Mouse (Mus musculus) hindbrain, embryonic 12.5 days (tissue): Measurements from ENCODE around the gene Fam129a. TPM values are rescaled to one million over a fixed set of nuclear protein-coding genes. Genes with fewer than 3 reads are reported as not detected.

Experiments
- ATAC-seq: fragments of 200-750 bp; cut with Nextera tagmentation; 2 replicates; pipeline ENCODE4 v1.8.0; 2017; ENCODE audit warnings: moderate TSS enrichment; ENCODE audit not compliant: low FRiP score
- H3K27ac ChIP-seq: fragments of 300-500 bp; sonication (generic); 2 replicates; pipeline ENCODE4 v1.5.1; 2016; ENCODE audit warnings: mild to moderate bottlenecking
- H3K27me3 ChIP-seq: fragments of 300-500 bp; sonication (generic); 2 replicates; pipeline ENCODE4 v1.6.1; 2016; ENCODE audit warnings: mild to moderate bottlenecking
- H3K36me3 ChIP-seq: fragments of 300-500 bp; sonication (generic); 2 replicates; pipeline ENCODE4 v1.6.1; 2016; ENCODE audit warnings: mild to moderate bottlenecking
- H3K4me1 ChIP-seq: fragments of 300-500 bp; sonication (generic); 2 replicates; pipeline ENCODE4 v1.6.1; 2016
- H3K4me2 ChIP-seq: fragments of 300-500 bp; sonication (generic); replicated peaks from 2 replicates; pipeline ENCODE4 v1.6.1; 2016; ENCODE audit warnings: mild to moderate bottlenecking
- H3K4me3 ChIP-seq: fragments of 300-500 bp; sonication (generic); 2 replicates; pipeline ENCODE4 v1.5.1; 2016; ENCODE audit warnings: mild to moderate bottlenecking
- H3K9ac ChIP-seq: fragments of 300-500 bp; sonication (generic); 2 replicates; pipeline ENCODE4 v1.6.1; 2016; ENCODE audit warnings: mild to moderate bottlenecking, moderate library complexity
- H3K9me3 ChIP-seq: fragments of 300-500 bp; sonication (generic); replicated peaks from 2 replicates; pipeline ENCODE4 v1.6.1; 2016; ENCODE audit warnings: mild to moderate bottlenecking
- WGBS: fragments of 180-500 bp; shearing (Covaris S2); methylation state at CpG from one replicate; pipeline ENCODE4 v1.1.7; 2016; 5-methylcytosine and 5-hydroxymethylcytosine counted together
- polyA plus RNA-seq: library from polyadenylated mRNA; unstranded; fragments of >200 nt; fragmentation: Nextera tagmentation; extraction: Ambion mirVana; gene quantifications from 2 replicates; pipeline ENCODE4 v1.2.1, GENCODE M21; 2016

Gene Fam129a
- polyA plus RNA-seq, 1 experiment from 2014 or later = 1.2 TPM

- Histone ChIP-seq H3K27me3 (no peaks in the 10 kb centered on the region), H3K9me3 (no peaks in the 10 kb centered on the region), H3K4me1 (no peaks in the 10 kb centered on the region), H3K36me3 (no peaks in the 10 kb centered on the region), H3K4me3 (no peak overlapping the region), H3K9ac (no peak overlapping the region), H3K27ac (no peak overlapping the region), H3K4me2 (no peak overlapping the region)
- no peak for ATAC-seq
- 87% methylated on average over 7 of the region's 7 CpGs for WGBS
Observed at GRCm38 (mm10) chr1:151696751-151697150, 125.8 kb downstream of the Fam129a start.

GRCm38 (mm10) chr1:151697901-151698641 lies 127.1 kb downstream of the Fam129a start:
- H3K27me3 ChIP-seq = no peaks in the 10 kb centered on the region
- WGBS = 81% methylated on average over 7 of the region's 7 CpGs
- H3K36me3 ChIP-seq = no peaks in the 10 kb centered on the region
- H3K9me3 ChIP-seq = no peaks in the 10 kb centered on the region
- no peak overlapping the region for H3K9ac ChIP-seq
- no peak overlapping the region for H3K27ac ChIP-seq
- H3K4me3 ChIP-seq = no peak overlapping the region
- ATAC-seq = no peak
- H3K4me1 ChIP-seq = no peaks in the 10 kb centered on the region
- no peak overlapping the region for H3K4me2 ChIP-seq

- 85% methylated on average over 7 of the region's 7 CpGs for WGBS
- H3K27ac ChIP-seq = no peak overlapping the region
- H3K4me1 ChIP-seq = no peaks in the 10 kb centered on the region
- ATAC-seq = 0 out of 2 replicates have a peak, but pooled peaks have one; percentile 6
- H3K9me3 ChIP-seq = no peaks in the 10 kb centered on the region
- no peak overlapping the region for H3K9ac ChIP-seq
- H3K27me3 ChIP-seq = no peaks in the 10 kb centered on the region
- H3K4me2 ChIP-seq = no peak overlapping the region
- H3K36me3 ChIP-seq = no peaks in the 10 kb centered on the region
- no peak overlapping the region for H3K4me3 ChIP-seq
Observed at GRCm38 (mm10) chr1:151699363-151699762, 128.4 kb downstream of the Fam129a start.

- no peaks in the 10 kb centered on the region for H3K36me3 ChIP-seq
- H3K9ac ChIP-seq = no peak overlapping the region
- ATAC-seq = no peak
- H3K27ac ChIP-seq = no peak overlapping the region
- H3K4me1 ChIP-seq = peaks cover 5% of the 10 kb centered on the region; the same call in 1 of the 2 replicates
- 44% methylated on average over 1 of the region's 1 CpGs for WGBS
- H3K9me3 ChIP-seq = no peaks in the 10 kb centered on the region
- no peak overlapping the region for H3K4me2 ChIP-seq
- H3K27me3 ChIP-seq = no peaks in the 10 kb centered on the region
- H3K4me3 ChIP-seq = no peak overlapping the region
Observed at GRCm38 (mm10) chr1:151702816-151703215, 131.8 kb downstream of the Fam129a start.

GRCm38 (mm10) chr1:151705723-151706396 lies 134.9 kb downstream of the Fam129a start:
- peaks cover 11% of the 10 kb centered on the region; the same call in 1 of the 2 replicates for H3K4me1 ChIP-seq
- no peaks in the 10 kb centered on the region for H3K36me3 ChIP-seq
- H3K27ac ChIP-seq = no peak overlapping the region
- H3K4me3 ChIP-seq = no peak overlapping the region
- ATAC-seq = peak; percentile 74
- peak overlapping the region; percentile 15; the same call in 1 of the 2 replicates for H3K4me2 ChIP-seq
- 27% methylated on average over 11 of the region's 11 CpGs for WGBS
- no peak overlapping the region for H3K9ac ChIP-seq
- no peaks in the 10 kb centered on the region for H3K27me3 ChIP-seq
- H3K9me3 ChIP-seq = no peaks in the 10 kb centered on the region

GRCm38 (mm10) chr1:151706397-151706752 lies 135.4 kb downstream of the Fam129a start:
- no peaks in the 10 kb centered on the region for H3K36me3 ChIP-seq
- no peak overlapping the region for H3K27ac ChIP-seq
- 82% methylated on average over 3 of the region's 3 CpGs for WGBS
- H3K9me3 ChIP-seq = no peaks in the 10 kb centered on the region
- no peaks in the 10 kb centered on the region for H3K27me3 ChIP-seq
- no peak overlapping the region for H3K9ac ChIP-seq
- no peak overlapping the region for H3K4me3 ChIP-seq
- H3K4me1 ChIP-seq = peaks cover 11% of the 10 kb centered on the region; the same call in 1 of the 2 replicates
- 0 out of 2 replicates have a peak, but pooled peaks have one; percentile 9 for ATAC-seq
- H3K4me2 ChIP-seq = no peak overlapping the region

- Histone ChIP-seq H3K4me2 (no peak overlapping the region), H3K27me3 (no peaks in the 10 kb centered on the region), H3K4me3 (no peak overlapping the region), H3K4me1 (peaks cover 11% of the 10 kb centered on the region; the same call in 1 of the 2 replicates), H3K9ac (no peak overlapping the region), H3K36me3 (no peaks in the 10 kb centered on the region), H3K9me3 (no peaks in the 10 kb centered on the region), H3K27ac (no peak overlapping the region)
- 69% methylated on average over 13 of the region's 13 CpGs for WGBS
- ATAC-seq = no peak
Observed at GRCm38 (mm10) chr1:151708966-151709733, 138.2 kb downstream of the Fam129a start.

GRCm38 (mm10) chr1:151709734-151710022 lies 138.7 kb downstream of the Fam129a start:
- WGBS = 76% methylated on average over 2 of the region's 2 CpGs
- Histone ChIP-seq H3K27ac (no peak overlapping the region), H3K9ac (no peak overlapping the region), H3K27me3 (no peaks in the 10 kb centered on the region), H3K4me1 (peaks cover 11% of the 10 kb centered on the region; the same call in 1 of the 2 replicates), H3K9me3 (no peaks in the 10 kb centered on the region), H3K4me2 (no peak overlapping the region), H3K36me3 (no peaks in the 10 kb centered on the region), H3K4me3 (no peak overlapping the region)
- no peak for ATAC-seq

- H3K9ac ChIP-seq = no peak overlapping the region
- no peak overlapping the region for H3K4me2 ChIP-seq
- no peak overlapping the region for H3K4me3 ChIP-seq
- H3K27me3 ChIP-seq = no peaks in the 10 kb centered on the region
- ATAC-seq = no peak
- H3K9me3 ChIP-seq = no peaks in the 10 kb centered on the region
- H3K4me1 ChIP-seq = peaks cover 10% of the 10 kb centered on the region; the same call in 1 of the 2 replicates
- 66% methylated on average over 5 of the region's 5 CpGs for WGBS
- H3K36me3 ChIP-seq = no peaks in the 10 kb centered on the region
- no peak overlapping the region for H3K27ac ChIP-seq
Observed at GRCm38 (mm10) chr1:151710424-151711055, 139.6 kb downstream of the Fam129a start.

- no peak for ATAC-seq
- no peak overlapping the region for H3K4me2 ChIP-seq
- no peak overlapping the region for H3K4me3 ChIP-seq
- no peaks in the 10 kb centered on the region for H3K9me3 ChIP-seq
- no peak overlapping the region for H3K9ac ChIP-seq
- 74% methylated on average over 7 of the region's 7 CpGs for WGBS
- H3K4me1 ChIP-seq = 0 out of 2 replicates have a peak, but pooled peaks cover 6% of the 10 kb centered on the region
- no peaks in the 10 kb centered on the region for H3K36me3 ChIP-seq
- no peak overlapping the region for H3K27ac ChIP-seq
- no peaks in the 10 kb centered on the region for H3K27me3 ChIP-seq
Observed at GRCm38 (mm10) chr1:151711062-151711461, 140.1 kb downstream of the Fam129a start.

GRCm38 (mm10) chr1:151712664-151713063 lies 141.7 kb downstream of the Fam129a start:
- Histone ChIP-seq H3K9me3 (no peaks in the 10 kb centered on the region), H3K4me3 (no peak overlapping the region), H3K4me1 (0 out of 2 replicates have a peak, but pooled peaks cover 6% of the 10 kb centered on the region), H3K4me2 (no peak overlapping the region), H3K36me3 (no peaks in the 10 kb centered on the region), H3K9ac (no peak overlapping the region), H3K27me3 (no peaks in the 10 kb centered on the region), H3K27ac (no peak overlapping the region)
- WGBS = 34% methylated on average over 5 of the region's 5 CpGs
- ATAC-seq = no peak

GRCm38 (mm10) chr1:151713622-151714021 lies 142.6 kb downstream of the Fam129a start:
- Histone ChIP-seq H3K27me3 (no peaks in the 10 kb centered on the region), H3K4me2 (no peak overlapping the region), H3K4me3 (no peak overlapping the region), H3K9me3 (no peaks in the 10 kb centered on the region), H3K36me3 (no peaks in the 10 kb centered on the region), H3K27ac (no peak overlapping the region), H3K4me1 (0 out of 2 replicates have a peak, but pooled peaks cover 6% of the 10 kb centered on the region), H3K9ac (no peak overlapping the region)
- ATAC-seq = no peak
